Mouse (Mus musculus) left cerebral cortex, adult 8-10 months (tissue): ENCODE results near the gene Moxd2. TPM values are rescaled to one million over a fixed set of nuclear protein-coding genes. Genes with fewer than 3 reads are reported as not detected.

Experiments
- DNase-seq, 2 experiments: peaks; one replicate each; pipeline ENCODE4 v3.0.0; 2022; ENCODE audit warnings: low spot score in 2 of 2
- total RNA-seq, 4 experiments: library from RNA; stranded (reverse); gene quantifications; 2 replicates each; pipeline ENCODE4 v1.2.4; 2022

Gene Moxd2
- not detected for total RNA-seq

- DNase-seq = no peak
These were observed at the start of gene Moxd2 for GRCm38 (mm10) chr6:40887394-40887793. TSS of gene Moxd2 (minus strand) at chr6:40887494.

- no peak for DNase-seq
These were observed 32.7 kb upstream of the Moxd2 start for GRCm38 (mm10) chr6:40919954-40920353.

DNA sequence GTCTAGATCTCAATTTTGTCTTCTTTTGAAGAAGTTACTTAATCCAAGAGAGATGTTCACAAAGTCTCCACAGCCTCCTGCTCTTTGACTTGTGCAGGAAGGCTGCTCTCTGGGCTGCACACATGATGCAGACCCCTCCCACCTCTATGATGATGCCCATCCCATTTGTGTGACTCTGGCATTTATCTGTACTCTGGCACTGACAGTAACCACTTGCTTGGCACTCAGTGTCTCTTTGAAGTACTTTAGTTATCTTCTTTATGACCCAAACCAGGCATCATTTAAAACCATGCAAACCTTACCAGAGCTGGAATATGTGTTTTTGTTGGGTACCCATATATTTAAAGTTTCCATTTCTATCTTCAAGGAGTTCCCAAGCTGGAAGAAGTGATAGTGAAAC lies 13.0 kb upstream of the Moxd2 start, which contains the start of gene Prss58:
Gene Prss58, minus strand, starts transcription at position 101 of the 400 bp plus-strand sequence.
- no peak for DNase-seq

GRCm38 (mm10) chr6:40894716-40895115 lies 7.4 kb upstream of the Moxd2 start:
- no peak for DNase-seq

DNA sequence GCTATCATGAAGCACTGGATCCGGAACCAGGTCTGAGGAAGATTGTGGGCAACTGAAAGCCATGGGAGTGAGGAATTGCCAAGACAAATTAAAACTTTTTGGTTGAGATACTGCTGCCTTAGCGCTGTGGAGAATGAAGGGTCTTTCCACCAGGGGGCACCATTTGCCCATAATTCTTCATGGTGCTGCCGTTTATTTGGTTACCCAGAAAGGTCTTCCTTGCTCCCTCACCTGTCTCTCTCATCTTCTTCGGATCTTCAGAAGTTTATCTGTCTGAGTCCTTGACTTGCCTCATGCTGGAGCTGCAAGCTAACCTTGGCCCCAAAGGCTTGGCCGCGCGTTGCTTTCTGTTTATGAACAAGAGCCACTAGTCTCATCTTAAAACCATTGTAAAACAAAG lies 6.3 kb upstream of the Moxd2 start:
- no peak for DNase-seq

DNA sequence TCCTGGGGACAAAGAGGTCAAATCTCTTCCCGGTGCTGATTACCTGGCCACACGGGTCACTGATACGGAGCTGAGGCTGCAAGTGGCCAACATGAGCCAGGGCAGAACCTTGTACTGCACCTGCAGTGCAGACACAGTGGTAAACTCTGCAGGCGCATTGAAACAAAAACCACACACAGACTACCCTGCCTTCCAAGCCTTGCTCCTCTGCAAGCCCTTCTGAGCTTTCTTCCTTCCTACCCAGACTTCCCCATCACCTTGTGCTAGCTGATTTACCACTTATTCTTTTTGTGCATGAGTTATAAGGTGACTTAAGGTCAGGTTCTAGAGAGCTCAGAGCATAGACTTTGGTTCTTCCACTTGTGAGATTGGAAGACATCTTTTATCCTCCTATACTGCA lies 4.5 kb upstream of the Moxd2 start:
- DNase-seq = no peak

DNA sequence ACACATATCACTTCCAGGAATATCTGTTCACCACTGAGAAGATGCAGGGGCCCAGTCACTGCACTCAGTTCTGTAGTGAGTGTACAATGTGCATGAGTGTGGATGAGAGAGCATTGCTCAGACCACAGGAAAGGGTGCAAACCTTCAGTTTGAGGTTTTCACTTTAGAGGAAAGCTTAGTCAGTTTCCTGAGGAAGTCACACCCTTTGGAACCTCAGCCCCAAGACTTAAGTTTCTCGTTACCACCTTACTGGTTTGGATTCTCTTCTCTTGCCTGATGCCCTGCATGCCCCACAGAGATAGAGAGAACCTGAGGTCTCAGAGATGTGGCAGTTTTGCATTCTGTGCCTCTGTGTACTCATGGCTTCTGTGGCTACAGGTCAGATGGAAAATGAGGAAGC lies 3.7 kb upstream of the Moxd2 start:
- DNase-seq = no peak

- DNase-seq = no peak
These were observed 42.0 kb downstream of the Moxd2 start for GRCm38 (mm10) chr6:40845283-40845682.

Other genes starting within 250 kb of the Moxd2 start
- not detected for gene Prss58, start 12.9 kb upstream of the Moxd2 start, total RNA-seq
- gene 1700074P13Rik, start 53.1 kb upstream of the Moxd2 start, total RNA-seq = not detected
- not detected for gene Gm4744, start 64.4 kb upstream of the Moxd2 start, total RNA-seq
- gene 1810009J06Rik, start 77.3 kb upstream of the Moxd2 start, total RNA-seq = not detected
- gene Gm2663, start 112.0 kb upstream of the Moxd2 start, total RNA-seq = not detected
- not detected for gene 2210010C04Rik, start 148.0 kb upstream of the Moxd2 start, total RNA-seq